Mouse (Mus musculus): ENCODE data around the gene Cldn22. TPM values are rescaled to one million over a fixed set of nuclear protein-coding genes. Genes with fewer than 3 reads are reported as not detected.

Cldn22 gene
- total and polyA plus RNA-seq, 2 experiments: not detected

DNA sequence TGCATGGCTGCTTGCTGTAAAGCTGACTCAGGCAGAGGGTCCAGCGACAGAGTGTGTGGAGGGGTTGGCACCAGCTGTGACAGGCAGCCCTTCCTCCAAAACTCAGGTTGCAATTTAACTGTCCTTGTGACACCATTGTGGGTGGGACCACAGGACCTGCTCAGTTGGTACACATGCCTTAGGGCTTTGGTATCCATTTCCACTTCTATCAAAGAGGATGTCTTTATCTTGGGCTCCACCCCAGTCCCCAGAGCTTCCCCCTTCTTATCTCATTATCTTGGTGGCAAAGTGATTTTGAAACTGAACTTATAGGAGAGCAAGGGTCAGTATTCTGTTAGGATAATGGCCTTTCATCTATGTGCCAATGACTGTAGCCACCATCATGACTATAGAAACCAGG, 9.7 kb downstream of the Cldn22 start:
- 91% methylated on average over 1 of the region's 1 CpGs for WGBS
- H3K4me3 ChIP-seq (ENCODE audit: insufficient read depth, low read depth, low read length): no peak overlapping the region
- no peak for DNase-seq (ENCODE audit: extremely low read depth, low read depth, low spot score)
- no peaks in the 10 kb centered on the region for H3K27me3 ChIP-seq (ENCODE audit: control insufficient read depth, insufficient read depth, low read length)
- no peak overlapping the region for H3K9ac ChIP-seq (ENCODE audit: low read depth, low read length)
- TF ChIP-seq POLR2A (IDR thresholded peaks at IDR 0.05; ENCODE audit: extremely low read depth, insufficient read depth, low read length): no peak
- no peaks in the 10 kb centered on the region for H3K79me2 ChIP-seq (ENCODE audit: control insufficient read depth, insufficient read depth, low read length)
- H3K36me3 ChIP-seq (ENCODE audit: control insufficient read depth, insufficient read depth, low read length): peaks cover 9% of the 10 kb centered on the region; the same call in 1 of the 2 replicates
- no peaks in the 10 kb centered on the region for H3K4me1 ChIP-seq (ENCODE audit: control insufficient read depth, insufficient read depth, low read length)
- H3K27ac ChIP-seq (replicated peaks; ENCODE audit: insufficient read depth, low read depth, low read length): no peak overlapping the region

DNA sequence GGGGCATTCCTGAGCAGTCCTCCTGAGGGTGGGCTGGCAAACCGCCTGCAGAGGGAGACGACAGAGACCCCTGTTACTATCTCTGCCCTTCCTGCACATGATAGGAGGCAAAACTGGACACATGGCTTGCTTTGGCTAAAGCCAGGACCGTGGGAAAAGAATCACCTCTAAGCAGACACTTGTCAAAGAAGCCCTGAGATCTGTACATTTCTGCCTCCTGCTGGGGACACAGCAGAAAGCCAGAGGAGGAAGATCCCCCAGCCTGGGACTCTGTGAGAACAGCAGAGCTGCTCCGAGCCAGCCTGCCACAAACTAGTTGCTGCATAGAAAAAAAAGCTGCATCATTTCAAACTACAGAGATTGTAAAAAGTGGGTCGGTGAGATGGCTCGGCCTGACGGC, 18.8 kb downstream of the Cldn22 start:
- H3K27me3 ChIP-seq (ENCODE audit: control insufficient read depth, insufficient read depth, low read length): no peaks in the 10 kb centered on the region
- no peaks in the 10 kb centered on the region for H3K79me2 ChIP-seq (ENCODE audit: control insufficient read depth, insufficient read depth, low read length)
- TF ChIP-seq POLR2A (IDR thresholded peaks at IDR 0.05; ENCODE audit: extremely low read depth, insufficient read depth, low read length) (no peak), CTCF (IDR thresholded peaks at IDR 0.05; ENCODE audit: low read depth, low read length) (no peak)
- H3K9ac ChIP-seq (ENCODE audit: low read depth, low read length): no peak overlapping the region
- no peaks in the 10 kb centered on the region for H3K4me1 ChIP-seq (ENCODE audit: control insufficient read depth, insufficient read depth, low read length)
- no peak overlapping the region for H3K4me3 ChIP-seq (ENCODE audit: insufficient read depth, low read depth, low read length)
- WGBS: 92% methylated on average over 7 of the region's 7 CpGs
- H3K36me3 ChIP-seq (ENCODE audit: control insufficient read depth, insufficient read depth, low read length): peaks cover 27% of the 10 kb centered on the region; the same call in 1 of the 2 replicates
- no peak overlapping the region for H3K27ac ChIP-seq (replicated peaks; ENCODE audit: insufficient read depth, low read depth, low read length)
- DNase-seq (ENCODE audit: extremely low read depth, low read depth, low spot score): no peak

GRCm38 (mm10) chr8:47843651-47844050, 19.4 kb downstream of the Cldn22 start:
- Histone ChIP-seq H3K79me2 (ENCODE audit: control insufficient read depth, insufficient read depth, low read length) (no peaks in the 10 kb centered on the region), H3K36me3 (ENCODE audit: control insufficient read depth, insufficient read depth, low read length) (peaks cover 27% of the 10 kb centered on the region; the same call in 1 of the 2 replicates), H3K27ac (replicated peaks; ENCODE audit: insufficient read depth, low read depth, low read length) (no peak overlapping the region), H3K4me3 (ENCODE audit: insufficient read depth, low read depth, low read length) (no peak overlapping the region), H3K9ac (ENCODE audit: low read depth, low read length) (no peak overlapping the region), H3K27me3 (ENCODE audit: control insufficient read depth, insufficient read depth, low read length) (no peaks in the 10 kb centered on the region), H3K4me1 (ENCODE audit: control insufficient read depth, insufficient read depth, low read length) (no peaks in the 10 kb centered on the region)
- TF ChIP-seq POLR2A (IDR thresholded peaks at IDR 0.05; ENCODE audit: extremely low read depth, insufficient read depth, low read length) (no peak), CTCF (IDR thresholded peaks at IDR 0.05; ENCODE audit: low read depth, low read length) (no peak)
- WGBS: 97% methylated on average over 10 of the region's 10 CpGs
- no peak for DNase-seq (ENCODE audit: extremely low read depth, low read depth, low spot score)

DNA sequence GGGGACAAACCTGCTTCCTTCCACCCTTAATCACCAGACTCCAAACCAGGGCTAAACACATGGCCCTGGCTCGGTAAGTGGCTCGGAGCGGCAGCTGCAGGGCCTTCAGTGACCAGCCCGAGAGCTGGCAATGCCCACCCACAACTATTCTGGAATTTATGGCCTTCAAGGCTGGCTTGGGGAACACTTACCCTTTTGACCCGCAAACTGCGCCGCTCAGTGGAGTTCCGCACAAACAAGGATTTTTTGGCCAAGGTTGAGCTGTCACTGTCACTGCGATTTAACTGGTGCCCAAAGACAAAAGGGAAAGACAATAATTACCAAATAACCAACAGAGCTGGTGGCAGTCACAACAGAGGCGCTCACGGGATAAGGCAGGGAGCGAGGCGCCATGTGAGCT, 21.7 kb downstream of the Cldn22 start:
- DNase-seq (ENCODE audit: extremely low read depth, low read depth, low spot score): no peak
- Histone ChIP-seq H3K9ac (ENCODE audit: low read depth, low read length) (no peak overlapping the region), H3K36me3 (ENCODE audit: control insufficient read depth, insufficient read depth, low read length) (peaks cover 32% of the 10 kb centered on the region), H3K4me1 (ENCODE audit: control insufficient read depth, insufficient read depth, low read length) (no peaks in the 10 kb centered on the region), H3K27ac (replicated peaks; ENCODE audit: insufficient read depth, low read depth, low read length) (no peak overlapping the region), H3K79me2 (ENCODE audit: control insufficient read depth, insufficient read depth, low read length) (no peaks in the 10 kb centered on the region), H3K4me3 (ENCODE audit: insufficient read depth, low read depth, low read length) (no peak overlapping the region), H3K27me3 (ENCODE audit: control insufficient read depth, insufficient read depth, low read length) (no peaks in the 10 kb centered on the region)
- TF ChIP-seq CTCF (IDR thresholded peaks at IDR 0.05; ENCODE audit: low read depth, low read length): no peak
- TF ChIP-seq POLR2A (IDR thresholded peaks at IDR 0.05; ENCODE audit: extremely low read depth, insufficient read depth, low read length): no peak
- 95% methylated on average over 13 of the region's 13 CpGs for WGBS

- 97% methylated on average over 14 of the region's 14 CpGs for WGBS
- Histone ChIP-seq H3K79me2 (ENCODE audit: control insufficient read depth, insufficient read depth, low read length) (no peaks in the 10 kb centered on the region), H3K4me3 (ENCODE audit: insufficient read depth, low read depth, low read length) (no peak overlapping the region), H3K36me3 (ENCODE audit: control insufficient read depth, insufficient read depth, low read length) (peaks cover 27% of the 10 kb centered on the region), H3K27me3 (ENCODE audit: control insufficient read depth, insufficient read depth, low read length) (no peaks in the 10 kb centered on the region), H3K4me1 (ENCODE audit: control insufficient read depth, insufficient read depth, low read length) (no peaks in the 10 kb centered on the region), H3K9ac (ENCODE audit: low read depth, low read length) (no peak overlapping the region), H3K27ac (replicated peaks; ENCODE audit: insufficient read depth, low read depth, low read length) (no peak overlapping the region)
- DNase-seq (ENCODE audit: extremely low read depth, low read depth, low spot score): no peak
- TF ChIP-seq CTCF (IDR thresholded peaks at IDR 0.05; ENCODE audit: low read depth, low read length): no peak
- TF ChIP-seq POLR2A (IDR thresholded peaks at IDR 0.05; ENCODE audit: extremely low read depth, insufficient read depth, low read length): no peak
These were observed 22.9 kb downstream of the Cldn22 start for GRCm38 (mm10) chr8:47847161-47847560.

GRCm38 (mm10) chr8:47847931-47848330, 23.6 kb downstream of the Cldn22 start:
- H3K27me3 ChIP-seq (ENCODE audit: control insufficient read depth, insufficient read depth, low read length): no peaks in the 10 kb centered on the region

More at GRCm38 (mm10) chr8:47847931-47848330, 23.6 kb downstream of the Cldn22 start:
- no peaks in the 10 kb centered on the region for H3K79me2 ChIP-seq (ENCODE audit: control insufficient read depth, insufficient read depth, low read length)
- H3K4me1 ChIP-seq (ENCODE audit: control insufficient read depth, insufficient read depth, low read length): no peaks in the 10 kb centered on the region
- TF ChIP-seq POLR2A (IDR thresholded peaks at IDR 0.05; ENCODE audit: extremely low read depth, insufficient read depth, low read length) (no peak), CTCF (IDR thresholded peaks at IDR 0.05; ENCODE audit: low read depth, low read length) (no peak)
- 97% methylated on average over 6 of the region's 6 CpGs for WGBS
- H3K4me3 ChIP-seq (ENCODE audit: insufficient read depth, low read depth, low read length): no peak overlapping the region
- H3K27ac ChIP-seq (replicated peaks; ENCODE audit: insufficient read depth, low read depth, low read length): no peak overlapping the region
- H3K36me3 ChIP-seq (ENCODE audit: control insufficient read depth, insufficient read depth, low read length): peaks cover 27% of the 10 kb centered on the region
- H3K9ac ChIP-seq (ENCODE audit: low read depth, low read length): no peak overlapping the region
- no peak for DNase-seq (ENCODE audit: extremely low read depth, low read depth, low spot score)

Measured in liver, adult 2 months (tissue).